Comparison of ENCODE assay signal across 8 mouse cellular contexts in genomic region chr4:117913421-117913820, GRCm38 (mm10). TPM values are rescaled to one million over a fixed set of nuclear protein-coding genes. Genes with fewer than 3 reads are reported as not detected.
DNase-seq lines count a peak whose midpoint lies in the region; ATAC-seq and TF ChIP-seq lines count a peak whose summit lies in the region.

No protein-coding gene starts in this region.

- no peaks in the 10 kb centered on the region for H3K27me3 ChIP-seq in hindbrain, embryonic 12.5 days
- no peaks in the 10 kb centered on the region for H3K27me3 ChIP-seq in limb, embryonic 15.5 days
- H3K27me3 ChIP-seq in neural tube, embryonic 13.5 days: no peaks in the 10 kb centered on the region

- H3K9ac ChIP-seq in hindbrain, embryonic 12.5 days: peak overlapping the region; percentile 89
- H3K9ac ChIP-seq in limb, embryonic 15.5 days: 0 out of 2 replicates have a peak overlapping the region, but pooled peaks have one; percentile 79
- peak overlapping the region; percentile 96 for H3K9ac ChIP-seq in neural tube, embryonic 13.5 days

- H3K9me3 ChIP-seq in hindbrain, embryonic 12.5 days (replicated peaks): no peaks in the 10 kb centered on the region
- no peaks in the 10 kb centered on the region for H3K9me3 ChIP-seq in limb, embryonic 15.5 days
- H3K9me3 ChIP-seq in neural tube, embryonic 13.5 days: no peaks in the 10 kb centered on the region

- peaks cover 12% of the 10 kb centered on the region for H3K4me1 ChIP-seq in cortical plate, adult 2 months (ENCODE audit: control insufficient read depth, insufficient read depth, low read length)
- peaks cover 62% of the 10 kb centered on the region for H3K4me1 ChIP-seq in hindbrain, embryonic 12.5 days
- peaks cover 38% of the 10 kb centered on the region for H3K4me1 ChIP-seq in limb, embryonic 15.5 days
- peaks cover 70% of the 10 kb centered on the region for H3K4me1 ChIP-seq in neural tube, embryonic 13.5 days (replicated peaks)

- H3K36me3 ChIP-seq in hindbrain, embryonic 12.5 days: peaks cover 20% of the 10 kb centered on the region
- peaks cover 18% of the 10 kb centered on the region for H3K36me3 ChIP-seq in limb, embryonic 15.5 days
- H3K36me3 ChIP-seq in neural tube, embryonic 13.5 days: peaks cover 23% of the 10 kb centered on the region

- ATAC-seq in cerebellum, adult (ENCODE audit: insufficient number of reproducible peaks, low FRiP score, low TSS enrichment): no peak
- no peak for ATAC-seq in hindbrain, embryonic 12.5 days (ENCODE audit: low FRiP score)
- ATAC-seq in limb, embryonic 15.5 days (ENCODE audit: insufficient number of reproducible peaks, low FRiP score, low TSS enrichment, low read depth): no peak
- no peak for ATAC-seq in neural tube, embryonic 13.5 days (ENCODE audit: low read depth)

- peak overlapping the region; percentile 98 for H3K4me2 ChIP-seq in hindbrain, embryonic 12.5 days (replicated peaks)
- peak overlapping the region; percentile 99 for H3K4me2 ChIP-seq in limb, embryonic 15.5 days
- H3K4me2 ChIP-seq in neural tube, embryonic 13.5 days: peak overlapping the region; percentile 100

- H3K27ac ChIP-seq in cortical plate, adult 2 months (ENCODE audit: insufficient read depth, low read length): no peak overlapping the region
- H3K27ac ChIP-seq in hindbrain, embryonic 12.5 days: no peak overlapping the region
- H3K27ac ChIP-seq in limb, embryonic 15.5 days: no peak overlapping the region
- no peak overlapping the region for H3K27ac ChIP-seq in neural tube, embryonic 13.5 days (replicated peaks)

- no peak for TF ChIP-seq POLR2A in cortical plate, adult 2 months (IDR thresholded peaks at IDR 0.05; ENCODE audit: extremely low read depth, insufficient read depth, low read length)

- H3K4me3 ChIP-seq in cortical plate, adult 2 months (ENCODE audit: insufficient read depth, low read length): peak overlapping the region; percentile 50
- H3K4me3 ChIP-seq in hindbrain, embryonic 12.5 days: peak overlapping the region; percentile 80
- peak overlapping the region; percentile 64 for H3K4me3 ChIP-seq in limb, embryonic 15.5 days
- peak overlapping the region; percentile 63 for H3K4me3 ChIP-seq in neural tube, embryonic 13.5 days

- DNase-seq in cerebellum, adult 11 months: peak; percentile 83
- no peak for DNase-seq in right cerebral cortex, postnatal 25 days
- DNase-seq in urinary bladder, postnatal 10 days (ENCODE audit: low spot score): no peak

- 50% methylated on average over 3 of the region's 3 CpGs for WGBS in hindbrain, embryonic 12.5 days
- 61% methylated on average over 3 of the region's 3 CpGs for WGBS in limb, embryonic 15.5 days
- 50% methylated on average over 3 of the region's 3 CpGs for WGBS in neural tube, embryonic 13.5 days

- TF ChIP-seq CTCF in cortical plate, adult 2 months (IDR thresholded peaks at IDR 0.05; ENCODE audit: extremely low read depth, insufficient read depth, low read length): no peak

RNA-seq across cellular contexts. Expression of gene Ipo13, which starts 1.4 kb away (rescaled TPM):
- 124 and 127 TPM in 2 replicates for polyA plus RNA-seq in cortical plate, adult 2 months (2012; rRNA removed)
- polyA plus RNA-seq in hindbrain, embryonic 12.5 days (2016; fragmentation: Nextera tagmentation; extraction: Ambion mirVana): 62.2 and 65.5 TPM in 2 replicates
- 39.0 and 41.1 TPM in 2 replicates for polyA plus RNA-seq in limb, embryonic 15.5 days (2015; fragmentation: Nextera tagmentation; extraction: Ambion mirVana)
- polyA plus RNA-seq in neural tube, embryonic 13.5 days (2015; fragmentation: Nextera tagmentation; extraction: Ambion mirVana): 64.9 and 65.3 TPM in 2 replicates

RNA-seq across cellular contexts. Expression of gene Artn, which starts 16.1 kb away (rescaled TPM):
- 0.65 and 0.78 TPM in 2 replicates for polyA plus RNA-seq in cortical plate, adult 2 months (2012; rRNA removed)
- polyA plus RNA-seq in hindbrain, embryonic 12.5 days (2016; fragmentation: Nextera tagmentation; extraction: Ambion mirVana): 1.7 and 2.3 TPM in 2 replicates
- polyA plus RNA-seq in limb, embryonic 15.5 days (2015; fragmentation: Nextera tagmentation; extraction: Ambion mirVana): 5.4 and 5.7 TPM in 2 replicates
- polyA plus RNA-seq in neural tube, embryonic 13.5 days (2015; fragmentation: Nextera tagmentation; extraction: Ambion mirVana): 1.0 and 1.5 TPM in 2 replicates

RNA-seq across cellular contexts. Expression of gene Dph2, which starts 21.6 kb away (rescaled TPM):
- 13.8 and 14.4 TPM in 2 replicates for polyA plus RNA-seq in cortical plate, adult 2 months (2012; rRNA removed)
- polyA plus RNA-seq in hindbrain, embryonic 12.5 days (2016; fragmentation: Nextera tagmentation; extraction: Ambion mirVana): 20.5 and 22.4 TPM in 2 replicates
- 16.2 and 16.8 TPM in 2 replicates for polyA plus RNA-seq in limb, embryonic 15.5 days (2015; fragmentation: Nextera tagmentation; extraction: Ambion mirVana)
- polyA plus RNA-seq in neural tube, embryonic 13.5 days (2015; fragmentation: Nextera tagmentation; extraction: Ambion mirVana): 21.3 and 22.0 TPM in 2 replicates

RNA-seq across cellular contexts. Expression of gene Atp6v0b, which starts 26.3 kb away (rescaled TPM):
- 800 and 801 TPM in 2 replicates for polyA plus RNA-seq in cortical plate, adult 2 months (2012; rRNA removed)
- 267 and 289 TPM in 2 replicates for polyA plus RNA-seq in hindbrain, embryonic 12.5 days (2016; fragmentation: Nextera tagmentation; extraction: Ambion mirVana)
- polyA plus RNA-seq in limb, embryonic 15.5 days (2015; fragmentation: Nextera tagmentation; extraction: Ambion mirVana): 229 and 243 TPM in 2 replicates
- 442 and 475 TPM in 2 replicates for polyA plus RNA-seq in neural tube, embryonic 13.5 days (2015; fragmentation: Nextera tagmentation; extraction: Ambion mirVana)

RNA-seq across cellular contexts. Expression of gene B4galt2, which starts 30.1 kb away (rescaled TPM):
- 119 and 122 TPM in 2 replicates for polyA plus RNA-seq in cortical plate, adult 2 months (2012; rRNA removed)
- polyA plus RNA-seq in hindbrain, embryonic 12.5 days (2016; fragmentation: Nextera tagmentation; extraction: Ambion mirVana): 43.9 and 44.3 TPM in 2 replicates
- 23.1 and 27.6 TPM in 2 replicates for polyA plus RNA-seq in limb, embryonic 15.5 days (2015; fragmentation: Nextera tagmentation; extraction: Ambion mirVana)
- polyA plus RNA-seq in neural tube, embryonic 13.5 days (2015; fragmentation: Nextera tagmentation; extraction: Ambion mirVana): 43.7 and 45.5 TPM in 2 replicates
